Mouse (Mus musculus) gastrocnemius, adult 2 months (tissue): ENCODE measurements around the gene Pnisr. TPM values are rescaled to one million over a fixed set of nuclear protein-coding genes. Genes with fewer than 3 reads are reported as not detected.
A peak's percentile ranks its signal among the peaks of the same experiment; 100 is the strongest.

ENCODE experiments used
- DNase-seq: peaks from one replicate; pipeline ENCODE4 v3.0.0; 2022
- H3K27ac ChIP-seq: fragments of 200-600 bp; 2 replicates; pipeline ENCODE4 v1.8.1; 2022; ENCODE audit warnings: mild to moderate bottlenecking
- H3K4me3 ChIP-seq: fragments of 200-600 bp; 2 replicates; pipeline ENCODE4 v1.8.1; 2022; ENCODE audit warnings: mild to moderate bottlenecking, moderate library complexity
- CTCF ChIP-seq: fragments of 200-600 bp; IDR thresholded peaks from 2 replicates; pipeline ENCODE4 v1.8.1; 2022; ENCODE audit warnings: antibody characterized with exemption, mild to moderate bottlenecking, moderate library complexity
- intact Hi-C: fragments of 180-260 bp; cut with DNase I; formaldehyde crosslinking; loops from one replicate; pipeline ENCODE4 v1.15.1; 2025
- long read RNA-seq, 2 experiments: library from polyadenylated mRNA; stranded (forward); transcript quantifications; one replicate each; pipeline ENCODE4 v2.0.0; 2021
- total RNA-seq, 2 experiments: library from RNA; stranded (reverse); gene quantifications; 2 replicates each; pipeline ENCODE4 v1.2.3; 2021

The Pnisr gene
- total RNA-seq: 10 to 100 TPM; 48.9 to 49.2 TPM
- long read RNA-seq, experiment 1, full-length matches to known transcripts: 11 of 94 reads
- long read RNA-seq, experiment 1, partial matches to known transcripts: 70 of 94 reads
- long read RNA-seq, experiment 1, other reads (novel, unspliced or antisense): 13 of 94 reads
- long read RNA-seq, experiment 2, full-length matches to known transcripts: 11 of 30 reads
- long read RNA-seq, experiment 2, partial matches to known transcripts: 8 of 30 reads
- long read RNA-seq, experiment 2, other reads (novel, unspliced or antisense): 11 of 30 reads

GRCm38 (mm10) chr4:21847481-21848286 lies at the start of gene Pnisr:
Pnisr (plus strand) TSS chr4:21847583.
- TF ChIP-seq CTCF: peak; percentile 91
- DNase-seq: peak; percentile 94
- Histone ChIP-seq H3K4me3 (peak within 1 kb of the TSS; percentile 79), H3K27ac (peak within 1 kb of the TSS; percentile 98)
- intact Hi-C loops: loop anchor here (2.0 to 5.0 kb wide), 3 partner anchors 35 to 143 kb away; no protein-coding TSS in a partner anchor

GRCm38 (mm10) chr4:21801013-21801412 lies 46.4 kb upstream of the Pnisr start:
- no peak for DNase-seq
- Histone ChIP-seq H3K27ac (no peak overlapping the region), H3K4me3 (no peak overlapping the region)
- intact Hi-C loops: no loop called here
- no peak for TF ChIP-seq CTCF

GRCm38 (mm10) chr4:21801620-21802019 lies 45.8 kb upstream of the Pnisr start:
- Histone ChIP-seq H3K4me3 (no peak overlapping the region), H3K27ac (no peak overlapping the region)
- intact Hi-C loops: no loop called here
- no peak for DNase-seq
- no peak for TF ChIP-seq CTCF

GRCm38 (mm10) chr4:21807204-21807603 lies 40.2 kb upstream of the Pnisr start:
- Histone ChIP-seq H3K4me3 (no peak overlapping the region), H3K27ac (no peak overlapping the region)
- TF ChIP-seq CTCF: no peak
- no peak for DNase-seq
- intact Hi-C loops: no loop called here

- no peak for TF ChIP-seq CTCF
- DNase-seq: no peak
- Histone ChIP-seq H3K27ac (no peak overlapping the region), H3K4me3 (no peak overlapping the region)
- intact Hi-C loops: loop anchor here (5.0 kb wide), 1 partner anchor 273 kb away; no protein-coding TSS in a partner anchor
Measured at GRCm38 (mm10) chr4:21810608-21811007, 36.8 kb upstream of the Pnisr start.

GRCm38 (mm10) chr4:21812635-21813034 lies 34.7 kb upstream of the Pnisr start:
- TF ChIP-seq CTCF: no peak
- no peak for DNase-seq
- intact Hi-C loops: loop anchor here (5.0 kb wide), 1 partner anchor 275 kb away; no protein-coding TSS in a partner anchor
- Histone ChIP-seq H3K27ac (no peak overlapping the region), H3K4me3 (no peak overlapping the region)

DNA sequence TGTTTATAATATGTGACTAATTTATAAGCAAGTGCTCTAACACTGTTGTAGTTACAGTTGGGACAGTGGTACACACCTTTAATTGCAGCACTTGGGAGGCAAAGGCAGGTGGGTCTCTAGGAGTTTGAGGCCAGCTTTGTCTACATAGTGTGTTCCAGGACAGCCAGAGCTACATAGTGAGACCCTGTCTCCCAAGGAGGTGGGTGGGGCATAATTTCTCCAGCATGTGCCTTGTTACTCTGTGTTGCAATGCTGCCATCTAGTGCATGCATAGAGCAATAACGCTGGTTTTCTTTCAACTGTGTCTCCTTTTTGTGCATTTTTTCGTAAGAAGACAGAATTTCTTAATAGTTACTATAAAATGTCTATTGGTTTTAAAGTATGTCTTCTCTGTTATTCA lies 33.4 kb upstream of the Pnisr start:
- no peak overlapping the region for H3K4me3 ChIP-seq
- H3K27ac ChIP-seq: no peak overlapping the region
- intact Hi-C loops: loop anchor here (2.0 to 5.0 kb wide), 2 partner anchors 87 to 277 kb away; partner anchors contain the start of gene Ccnc
- TF ChIP-seq CTCF: peak; percentile 91
- DNase-seq: peak; percentile 19

GRCm38 (mm10) chr4:21826616-21827015 lies 20.8 kb upstream of the Pnisr start:
- intact Hi-C loops: no loop called here

GRCm38 (mm10) chr4:21832844-21833243 lies 14.5 kb upstream of the Pnisr start:
- Histone ChIP-seq H3K27ac (no peak overlapping the region), H3K4me3 (no peak overlapping the region)
- intact Hi-C loops: no loop called here
- no peak for TF ChIP-seq CTCF
- DNase-seq: no peak

More at GRCm38 (mm10) chr4:21826616-21827015, 20.8 kb upstream of the Pnisr start:
- Histone ChIP-seq H3K27ac (no peak overlapping the region), H3K4me3 (no peak overlapping the region)
- TF ChIP-seq CTCF: no peak
- DNase-seq: no peak

DNA sequence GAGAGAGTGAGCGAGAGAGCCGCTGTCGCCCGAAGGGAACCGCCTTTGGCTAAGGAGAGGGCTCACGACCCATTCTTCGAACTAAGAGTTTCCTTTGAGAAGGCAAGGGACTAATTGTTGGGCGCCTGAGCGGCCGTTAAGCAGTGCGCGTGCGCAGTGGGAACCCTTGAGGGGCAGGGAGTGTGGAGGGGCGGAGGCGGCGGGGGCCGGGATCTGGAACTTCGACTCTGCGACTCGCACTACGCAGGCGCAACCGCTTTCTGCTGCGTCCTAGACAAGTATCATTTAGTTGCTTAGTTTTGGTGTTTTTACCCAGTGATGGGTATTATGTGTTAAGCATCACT lies 876 bp downstream of the Pnisr start:
- intact Hi-C loops: loop anchor here (5.0 kb wide), 1 partner anchor 34 kb away; no protein-coding TSS in a partner anchor

DNA sequence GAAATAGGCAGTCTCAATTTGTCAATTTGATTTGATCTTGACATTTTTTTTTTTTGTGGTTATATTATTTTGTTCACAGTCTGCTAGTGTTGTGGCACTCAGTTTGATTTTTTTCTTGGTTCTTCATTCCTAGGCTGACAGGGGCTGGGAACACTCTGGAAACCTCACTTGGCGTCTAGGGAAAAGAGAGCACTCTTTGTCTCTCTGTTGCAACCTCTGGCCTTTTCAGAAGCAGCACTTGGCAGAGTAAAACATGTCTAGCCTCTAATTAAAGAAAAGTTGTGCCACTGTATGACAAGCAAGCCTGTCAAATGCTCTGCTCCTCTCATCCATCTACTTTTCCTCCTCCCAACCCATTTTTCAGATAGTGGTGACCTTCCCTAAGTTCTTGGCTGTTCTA lies 10.1 kb downstream of the Pnisr start:
- intact Hi-C loops: no loop called here
- TF ChIP-seq CTCF: no peak
- Histone ChIP-seq H3K27ac (no peak overlapping the region), H3K4me3 (no peak overlapping the region)
- no peak for DNase-seq

More for the DNA sequence above, 876 bp downstream of the Pnisr start:
- H3K4me3 ChIP-seq: peak overlapping the region; percentile 79
- H3K27ac ChIP-seq: peak overlapping the region; percentile 98
- DNase-seq: peak; percentile 94
- TF ChIP-seq CTCF: no peak

GRCm38 (mm10) chr4:21865226-21865625 lies 17.8 kb downstream of the Pnisr start:
- Histone ChIP-seq H3K27ac (no peak overlapping the region), H3K4me3 (no peak overlapping the region)
- intact Hi-C loops: no loop called here
- DNase-seq: no peak
- TF ChIP-seq CTCF: no peak

DNA sequence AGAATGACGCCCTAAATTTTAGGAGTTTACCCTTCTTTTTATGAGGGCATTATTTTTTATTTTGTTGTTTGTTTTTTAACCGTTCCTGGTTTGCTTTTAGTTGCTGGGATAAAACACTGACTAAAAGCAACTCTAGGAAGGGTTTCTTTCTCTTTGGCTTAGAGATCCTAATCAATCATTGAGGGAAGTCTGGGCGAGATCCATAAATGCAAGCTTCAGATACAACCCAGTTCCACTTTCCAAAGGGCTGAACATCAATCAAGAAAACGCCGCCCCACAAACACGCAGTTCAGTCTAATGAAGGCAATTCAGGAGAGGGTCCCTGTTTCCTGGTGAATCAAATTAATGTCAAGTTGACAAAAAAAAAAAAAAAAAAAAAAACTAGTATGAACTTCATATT lies 31.4 kb downstream of the Pnisr start:
- no peak for DNase-seq
- H3K27ac ChIP-seq: peak overlapping the region; percentile 92
- TF ChIP-seq CTCF: no peak
- peak overlapping the region; percentile 89 for H3K4me3 ChIP-seq
- intact Hi-C loops: no loop called here
